Mouse (Mus musculus) right cerebral cortex, adult 18-20 months (tissue): ENCODE measurements around the gene Zbtb24.

Experiments used
- DNase-seq: peaks from one replicate; pipeline ENCODE4 v3.0.0; 2022; ENCODE audit warnings: mixed read lengths

Gene Zbtb24

GRCm38 (mm10) chr10:41470693-41471092 lies 20.5 kb downstream of the Zbtb24 start:
- DNase-seq: no peak

GRCm38 (mm10) chr10:41472534-41472933 lies 22.4 kb downstream of the Zbtb24 start:
- DNase-seq: no peak

GRCm38 (mm10) chr10:41472962-41473481 lies 22.8 kb downstream of the Zbtb24 start:
- no peak for DNase-seq

- DNase-seq: no peak
Measured at GRCm38 (mm10) chr10:41473782-41474468, 23.7 kb downstream of the Zbtb24 start.

- no peak for DNase-seq
Measured at GRCm38 (mm10) chr10:41474981-41475391, 24.8 kb downstream of the Zbtb24 start.

DNA sequence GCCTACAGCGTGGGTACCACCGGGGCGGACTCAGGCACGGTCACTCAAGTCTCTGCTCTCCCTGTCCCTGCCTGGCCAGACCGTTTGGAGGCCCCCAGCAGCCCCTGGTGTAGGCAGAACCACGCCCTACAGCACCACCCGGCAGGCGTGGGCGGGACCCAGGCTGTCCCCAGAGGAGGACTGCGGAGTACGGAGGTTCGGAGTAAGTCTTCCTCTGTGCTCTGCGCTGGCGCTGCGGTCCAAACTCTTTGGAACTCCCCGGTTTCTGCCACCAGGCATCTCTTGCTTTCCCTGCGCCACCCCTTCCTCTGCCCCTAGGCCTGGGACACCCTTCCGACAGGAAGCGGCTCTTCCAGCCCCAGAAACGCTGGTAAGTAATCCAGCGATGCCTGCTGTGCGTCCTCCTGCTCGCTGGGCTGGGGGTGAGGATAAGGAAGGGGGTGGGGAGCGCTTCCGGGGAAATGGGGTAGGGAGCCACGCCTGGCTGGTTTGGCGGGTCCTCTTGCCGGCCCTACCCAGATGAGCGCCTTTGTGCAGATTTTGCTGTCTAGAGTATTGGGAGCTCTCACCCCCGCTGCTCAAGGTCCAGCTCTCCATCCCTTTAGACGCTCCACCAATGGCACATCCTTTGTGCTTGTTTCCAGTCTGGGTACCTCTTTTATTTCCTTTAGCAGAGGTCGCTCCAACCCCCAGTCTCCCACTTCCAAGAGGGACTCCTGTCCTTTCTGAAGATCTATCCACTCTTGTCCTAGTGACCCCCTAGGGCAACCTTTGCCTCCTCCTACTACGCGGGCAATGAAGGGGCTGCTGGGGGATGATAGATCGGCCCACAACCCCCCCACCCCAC lies 26.2 kb downstream of the Zbtb24 start, which contains the start of gene Mical1:
Gene Mical1 (plus strand): TSS at position 144 of the 847 bp plus-strand sequence.
- DNase-seq: peak; percentile 63

- no peak for DNase-seq
Measured at GRCm38 (mm10) chr10:41477018-41477277, 26.8 kb downstream of the Zbtb24 start.

DNA sequence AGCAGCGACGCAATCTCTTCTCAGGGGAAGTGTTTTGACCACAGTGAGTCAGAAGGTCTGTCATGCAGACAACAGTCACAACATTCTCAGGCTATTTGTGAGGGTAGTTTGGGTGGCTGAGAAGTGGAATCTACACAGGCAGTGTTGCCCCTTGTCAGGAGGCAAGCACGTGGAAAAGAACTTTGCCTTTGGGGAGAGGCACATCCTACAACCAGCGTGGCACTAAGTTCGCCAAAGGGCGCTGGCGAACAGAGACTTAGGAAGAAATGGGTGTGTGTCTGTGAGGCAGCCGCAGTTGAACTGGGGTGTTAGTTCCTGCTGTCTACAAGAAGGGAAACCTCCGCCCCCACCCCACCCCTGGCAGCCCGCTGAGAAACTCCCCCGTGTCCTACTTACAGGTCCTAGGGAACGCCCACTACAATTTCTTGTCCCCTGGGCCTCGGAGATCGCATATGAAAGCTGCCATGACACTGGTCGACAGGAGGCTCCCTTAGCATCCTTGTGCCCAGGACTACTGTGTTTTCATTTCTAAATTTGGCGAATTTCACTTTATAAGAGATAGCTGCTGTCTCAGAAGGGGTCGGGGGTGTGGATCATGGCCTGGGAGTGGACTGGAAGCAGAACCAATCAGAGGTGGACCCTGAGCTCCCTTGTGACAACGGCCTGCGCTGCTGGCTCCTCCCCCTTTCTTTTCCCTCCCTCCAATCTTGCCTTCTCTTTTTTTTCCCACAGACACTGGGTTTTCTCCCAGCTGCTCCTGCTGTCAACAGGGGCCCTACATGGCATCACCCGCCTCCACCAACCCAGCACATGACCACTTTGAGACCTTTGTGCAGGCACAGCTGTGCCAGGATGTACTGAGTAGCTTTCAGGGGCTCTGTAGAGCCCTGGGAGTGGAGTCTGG lies 27.3 kb downstream of the Zbtb24 start:
- peak; percentile 56 for DNase-seq

DNA sequence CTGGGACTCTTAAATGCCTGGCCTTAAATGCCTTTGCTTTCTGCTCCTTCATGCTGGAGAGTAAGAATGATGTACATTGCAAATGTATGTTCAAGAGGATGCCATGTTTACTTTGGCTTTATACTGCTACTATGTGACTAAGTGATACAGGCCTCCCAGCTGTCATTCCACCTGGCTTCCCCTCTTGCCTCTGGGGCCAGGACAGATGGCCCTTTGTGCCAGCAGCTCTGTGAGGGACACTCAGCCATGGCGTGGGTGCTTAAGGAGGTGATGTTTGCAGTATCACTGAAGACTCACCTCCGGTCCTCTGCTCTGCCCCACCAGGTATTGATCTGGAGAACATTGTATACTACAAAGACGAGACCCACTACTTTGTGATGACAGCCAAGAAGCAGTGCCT lies 29.8 kb downstream of the Zbtb24 start:
- no peak for DNase-seq

GRCm38 (mm10) chr10:41480938-41481880 lies 31.0 kb downstream of the Zbtb24 start:
- no peak for DNase-seq

DNA sequence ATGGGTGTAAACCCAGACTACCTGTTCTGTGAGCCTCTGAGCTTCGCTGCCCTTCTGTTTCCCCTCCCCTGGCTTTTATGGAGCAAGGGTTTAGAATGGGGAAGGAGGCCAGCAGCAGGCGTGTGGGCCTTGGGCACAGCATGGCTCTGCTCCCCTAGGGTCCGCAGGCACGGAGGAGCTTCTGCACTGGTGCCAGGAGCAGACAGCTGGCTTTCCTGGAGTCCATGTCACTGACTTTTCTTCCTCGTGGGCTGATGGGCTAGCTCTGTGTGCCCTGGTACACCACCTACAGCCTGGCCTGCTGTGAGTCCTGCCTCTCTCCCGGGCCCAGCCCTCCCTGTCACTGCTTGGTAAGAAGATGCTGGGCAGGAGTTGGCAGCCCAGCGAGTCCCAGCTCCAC lies 32.3 kb downstream of the Zbtb24 start:
- no peak for DNase-seq

- no peak for DNase-seq
Measured at GRCm38 (mm10) chr10:41485778-41486177, 35.6 kb downstream of the Zbtb24 start.

DNA sequence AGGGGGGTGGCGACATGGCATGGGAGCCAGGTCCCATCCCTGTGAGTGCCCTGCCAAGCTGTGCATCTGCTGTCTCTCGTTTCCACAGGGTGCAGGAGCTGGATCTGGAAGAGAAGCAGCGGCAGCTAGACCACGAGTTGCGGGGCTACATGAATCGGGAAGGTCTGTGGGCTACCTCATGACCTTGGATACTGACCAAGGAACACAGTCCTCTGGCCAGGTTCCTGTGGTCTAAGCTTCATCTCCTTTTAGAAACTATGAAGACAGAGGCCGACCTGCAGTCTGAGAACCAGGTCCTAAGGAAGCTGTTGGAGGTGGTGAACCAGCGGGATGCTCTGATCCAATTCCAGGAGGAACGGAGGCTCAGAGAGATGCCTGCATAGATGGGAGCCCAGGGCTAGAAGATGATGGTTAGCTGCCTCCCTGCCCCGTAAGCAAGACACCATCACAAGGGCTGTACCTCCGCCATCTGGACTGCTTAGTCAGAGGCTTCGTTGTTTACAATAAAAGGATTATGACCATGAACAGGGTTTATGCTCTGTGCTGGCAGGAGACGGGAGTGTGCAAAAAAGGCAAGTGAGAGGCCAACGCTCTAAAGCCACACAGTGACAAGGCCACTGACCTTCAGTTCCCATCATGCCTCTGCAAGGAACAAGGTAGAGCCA lies 36.5 kb downstream of the Zbtb24 start:
- no peak for DNase-seq

DNA sequence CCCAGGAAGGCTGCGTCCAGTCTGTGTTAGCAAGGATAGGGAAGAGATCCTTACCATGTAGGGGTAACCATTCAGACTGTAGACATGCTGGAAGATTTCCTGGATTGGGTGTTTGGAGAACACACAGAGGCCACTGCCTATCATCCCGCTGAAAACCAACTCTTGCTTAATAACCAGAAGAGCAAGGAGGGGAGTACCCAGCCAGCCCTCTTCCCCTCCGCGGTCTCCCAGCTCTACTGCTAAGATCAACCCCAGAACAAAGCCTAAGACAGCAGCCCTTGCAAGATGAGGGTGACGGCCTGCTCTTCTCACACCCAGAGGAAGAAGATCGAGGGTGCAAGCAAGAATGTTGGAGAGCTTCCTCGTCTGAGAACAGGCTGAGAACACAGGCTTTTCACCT lies 38.7 kb downstream of the Zbtb24 start:
- DNase-seq: no peak

- DNase-seq: no peak
Measured at GRCm38 (mm10) chr10:41489294-41489693, 39.1 kb downstream of the Zbtb24 start.

- peak; percentile 94 for DNase-seq
Measured at GRCm38 (mm10) chr10:41489708-41490517, 39.7 kb downstream of the Zbtb24 start, which contains the start of the genes Smpd2 and Ppil6. Gene Smpd2 (minus strand): TSS chr10:41490369. Gene Ppil6 (plus strand): TSS chr10:41490439.

DNA sequence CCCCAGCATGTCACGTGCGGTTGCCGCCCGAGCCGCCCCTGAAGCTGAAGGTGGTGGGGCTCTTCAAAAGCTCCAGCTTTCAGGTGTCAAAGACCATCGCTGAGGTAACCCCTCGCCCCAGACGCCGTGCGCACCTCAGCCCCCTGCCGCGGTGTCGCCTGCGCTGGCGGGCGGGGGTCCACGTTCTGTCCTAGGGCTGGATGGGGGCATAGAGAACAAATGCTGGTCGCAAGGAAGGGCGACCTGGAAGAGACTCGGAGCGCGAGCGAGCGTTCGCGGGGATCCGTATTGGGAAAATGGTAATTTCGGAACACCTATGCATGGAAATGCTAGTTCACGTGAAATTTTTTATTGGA lies 40.3 kb downstream of the Zbtb24 start:
- DNase-seq: no peak

GRCm38 (mm10) chr10:41491111-41491510 lies 40.9 kb downstream of the Zbtb24 start:
- DNase-seq: no peak

GRCm38 (mm10) chr10:41500941-41501340 lies 50.8 kb downstream of the Zbtb24 start:
- peak; percentile 50 for DNase-seq

DNA sequence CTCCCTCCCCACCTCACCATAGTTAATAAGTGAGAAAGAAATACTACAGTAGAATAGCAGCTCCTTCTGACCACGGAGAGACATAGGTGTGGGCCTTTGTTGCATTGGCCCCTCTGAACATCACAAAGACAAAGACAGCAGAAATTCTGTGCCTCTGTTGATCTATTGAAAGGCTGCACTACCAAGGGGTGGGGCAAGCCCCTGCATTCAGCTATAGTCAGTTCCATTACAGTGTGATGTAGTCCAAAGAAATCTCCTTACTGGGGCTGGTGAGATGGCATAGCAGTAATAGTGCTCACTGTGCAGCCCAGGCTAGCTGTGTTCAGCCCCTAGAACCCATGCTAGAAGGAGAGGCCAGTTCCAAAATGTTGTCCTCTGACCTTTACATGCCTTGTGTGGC lies 54.8 kb downstream of the Zbtb24 start:
- no peak for DNase-seq
